Mouse (Mus musculus) ES-E14 (cell line): ENCODE data around the gene Gpr84.
A peak's percentile ranks its signal among the peaks of the same experiment; 100 is the strongest.

ENCODE experiments used
- CHD2 ChIP-seq: IDR thresholded peaks from 2 replicates; pipeline ENCODE4 v1.6.1; 2014; ENCODE audit warnings: mild to moderate bottlenecking, low read depth, low read length, inconsistent platforms
- HCFC1 ChIP-seq: IDR thresholded peaks from 2 replicates; pipeline ENCODE4 v1.6.1; 2012; ENCODE audit warnings: low read length, inconsistent platforms, borderline replicate concordance; ENCODE audit not compliant: insufficient read depth
- MAFK ChIP-seq: IDR thresholded peaks from 2 replicates; pipeline ENCODE4 v1.6.1; 2014; ENCODE audit warnings: mild to moderate bottlenecking, low read depth, low read length, inconsistent platforms; ENCODE audit not compliant: insufficient read depth
- ZC3H11A ChIP-seq: IDR thresholded peaks from 2 replicates; pipeline ENCODE4 v1.6.1; 2012; ENCODE audit warnings: low read depth, mild to moderate bottlenecking, inconsistent platforms, low read length, borderline replicate concordance
- ZNF384 ChIP-seq: IDR thresholded peaks from 2 replicates; pipeline ENCODE4 v1.6.1; 2012; ENCODE audit warnings: low read depth, low read length, inconsistent platforms

- TF ChIP-seq HCFC1: no peak
- TF ChIP-seq CHD2: no peak
- 0 out of 2 replicates have a peak, but pooled peaks have one; percentile 46 for TF ChIP-seq ZNF384
- TF ChIP-seq MAFK: no peak
- no peak for TF ChIP-seq ZC3H11A
These were observed 17.0 kb downstream of the Gpr84 start for GRCm38 (mm10) chr15:103293375-103293774.
